Mouse (Mus musculus) megakaryocyte, embryonic 14.5 days (primary cell): Measurements from ENCODE around the gene Ngfr. TPM values are rescaled to one million over a fixed set of nuclear protein-coding genes. Genes with fewer than 3 reads are reported as not detected.

Experiments
- H3K27me3 ChIP-seq: replicated peaks from 2 replicates; pipeline ENCODE3; 2012; ENCODE audit warnings: inconsistent platforms
- H3K36me3 ChIP-seq: replicated peaks from 2 replicates; pipeline ENCODE3; 2012; ENCODE audit warnings: low read length, inconsistent platforms, mixed read lengths
- H3K4me1 ChIP-seq: 2 replicates; pipeline ENCODE4 v1.6.1; 2012; ENCODE audit warnings: inconsistent platforms
- H3K4me3 ChIP-seq: replicated peaks from 2 replicates; pipeline ENCODE3; 2012; ENCODE audit warnings: moderate library complexity, mild to moderate bottlenecking, inconsistent platforms
- H3K9me3 ChIP-seq: 2 replicates; pipeline ENCODE4 v1.6.1; 2012; ENCODE audit warnings: inconsistent platforms
- FLI1 ChIP-seq: IDR thresholded peaks from 2 replicates; pipeline ENCODE4 v1.6.1; 2012; ENCODE audit warnings: low read length, inconsistent platforms, mixed read lengths
- GATA1 ChIP-seq: IDR thresholded peaks from 3 replicates; pipeline ENCODE4 v1.6.1; 2012; ENCODE audit warnings: mixed read lengths, low read length, inconsistent platforms, borderline replicate concordance
- polyA plus RNA-seq: library from polyadenylated mRNA; stranded (reverse); fragments of >175 nt; gene quantifications from 2 replicates; pipeline ENCODE4 v1.2.3, GENCODE M21; 2012; ENCODE audit warnings: low replicate concordance; ENCODE audit not compliant: insufficient read depth

Gene Ngfr
- polyA plus RNA-seq, 1 experiment, result not detected

DNA sequence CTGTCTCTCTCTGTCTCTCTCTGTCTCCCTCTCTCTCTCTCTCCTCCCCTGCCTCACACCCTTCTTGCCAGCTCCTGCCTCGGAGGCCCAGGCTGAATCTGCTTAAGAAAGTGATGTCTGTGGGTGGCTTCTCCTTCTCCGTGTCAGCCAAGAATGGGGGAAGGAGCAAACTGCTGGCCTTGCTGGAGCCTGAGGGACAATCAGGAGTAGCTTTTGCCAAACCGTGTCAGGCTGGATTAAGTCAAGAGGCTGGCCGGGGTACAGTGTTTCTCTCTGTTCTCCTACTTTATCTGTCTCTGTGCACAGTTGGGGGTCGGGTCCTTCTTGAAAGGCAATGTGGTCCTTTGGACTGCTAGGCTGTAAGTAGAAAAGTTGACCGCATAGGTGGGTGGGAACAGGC lies 29.8 kb downstream of the Ngfr start:
- Histone ChIP-seq H3K9me3 (peaks cover 3% of the 10 kb centered on the region; the same call in 1 of the 2 replicates), H3K4me3 (no peak overlapping the region), H3K36me3 (no peaks in the 10 kb centered on the region), H3K27me3 (peaks cover 64% of the 10 kb centered on the region), H3K4me1 (0 out of 2 replicates have a peak, but pooled peaks cover 3% of the 10 kb centered on the region)
- TF ChIP-seq GATA1 (no peak), FLI1 (no peak)

- H3K27me3 ChIP-seq, result peaks cover 61% of the 10 kb centered on the region
- H3K36me3 ChIP-seq, result no peaks in the 10 kb centered on the region
- no peak for TF ChIP-seq GATA1
- no peak for TF ChIP-seq FLI1
These were observed 30.5 kb downstream of the Ngfr start for GRCm38 (mm10) chr11:95557032-95557431.

GRCm38 (mm10) chr11:95555279-95555678 lies 32.3 kb downstream of the Ngfr start:
- Histone ChIP-seq H3K9me3 (peaks cover 3% of the 10 kb centered on the region; the same call in 1 of the 2 replicates), H3K4me1 (0 out of 2 replicates have a peak, but pooled peaks cover 3% of the 10 kb centered on the region), H3K36me3 (no peaks in the 10 kb centered on the region), H3K27me3 (peaks cover 59% of the 10 kb centered on the region), H3K4me3 (no peak overlapping the region)
- TF ChIP-seq FLI1 (no peak), GATA1 (no peak)

More at GRCm38 (mm10) chr11:95557032-95557431, 30.5 kb downstream of the Ngfr start:
- 0 out of 2 replicates have a peak, but pooled peaks cover 3% of the 10 kb centered on the region for H3K4me1 ChIP-seq
- H3K9me3 ChIP-seq, result peaks cover 3% of the 10 kb centered on the region; the same call in 1 of the 2 replicates
- no peak overlapping the region for H3K4me3 ChIP-seq

DNA sequence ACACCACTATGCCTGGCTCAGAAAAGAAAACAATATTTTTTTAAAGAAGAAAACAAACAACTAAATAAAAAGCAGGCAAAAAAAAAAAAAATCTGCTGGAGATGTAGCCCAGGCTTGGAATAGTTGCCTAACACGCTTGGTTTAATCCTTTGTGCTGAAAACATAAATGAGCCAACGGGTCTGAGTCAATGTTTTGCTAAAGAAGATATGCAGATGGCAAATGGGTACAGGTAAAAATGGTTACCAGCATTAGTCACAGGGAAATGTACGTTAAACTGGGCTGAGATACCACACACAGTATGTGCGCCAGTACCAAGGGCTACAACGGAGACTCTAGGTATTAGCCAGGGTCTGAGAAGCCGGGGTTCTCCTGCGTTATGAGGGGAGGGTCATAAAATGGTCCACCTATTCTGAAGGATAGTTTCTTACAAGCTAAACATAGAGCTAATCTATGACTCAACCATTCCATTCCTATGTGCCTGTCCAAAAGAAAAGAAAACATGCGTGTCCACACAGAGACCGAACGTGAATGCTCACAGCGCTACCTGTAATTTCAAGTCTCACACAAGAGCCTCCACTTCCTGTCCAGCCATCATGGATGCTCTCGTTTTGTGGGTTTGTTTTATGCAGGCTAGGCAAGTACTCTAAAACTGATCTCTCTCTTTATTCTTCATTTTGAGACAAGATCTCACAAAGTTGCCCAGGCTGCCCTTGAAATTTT lies 37.1 kb downstream of the Ngfr start:
- Histone ChIP-seq H3K4me1 (no peaks in the 10 kb centered on the region), H3K4me3 (no peak overlapping the region), H3K9me3 (peaks cover 3% of the 10 kb centered on the region; the same call in 1 of the 2 replicates), H3K36me3 (no peaks in the 10 kb centered on the region), H3K27me3 (peaks cover 53% of the 10 kb centered on the region)
- TF ChIP-seq GATA1, result no peak

DNA sequence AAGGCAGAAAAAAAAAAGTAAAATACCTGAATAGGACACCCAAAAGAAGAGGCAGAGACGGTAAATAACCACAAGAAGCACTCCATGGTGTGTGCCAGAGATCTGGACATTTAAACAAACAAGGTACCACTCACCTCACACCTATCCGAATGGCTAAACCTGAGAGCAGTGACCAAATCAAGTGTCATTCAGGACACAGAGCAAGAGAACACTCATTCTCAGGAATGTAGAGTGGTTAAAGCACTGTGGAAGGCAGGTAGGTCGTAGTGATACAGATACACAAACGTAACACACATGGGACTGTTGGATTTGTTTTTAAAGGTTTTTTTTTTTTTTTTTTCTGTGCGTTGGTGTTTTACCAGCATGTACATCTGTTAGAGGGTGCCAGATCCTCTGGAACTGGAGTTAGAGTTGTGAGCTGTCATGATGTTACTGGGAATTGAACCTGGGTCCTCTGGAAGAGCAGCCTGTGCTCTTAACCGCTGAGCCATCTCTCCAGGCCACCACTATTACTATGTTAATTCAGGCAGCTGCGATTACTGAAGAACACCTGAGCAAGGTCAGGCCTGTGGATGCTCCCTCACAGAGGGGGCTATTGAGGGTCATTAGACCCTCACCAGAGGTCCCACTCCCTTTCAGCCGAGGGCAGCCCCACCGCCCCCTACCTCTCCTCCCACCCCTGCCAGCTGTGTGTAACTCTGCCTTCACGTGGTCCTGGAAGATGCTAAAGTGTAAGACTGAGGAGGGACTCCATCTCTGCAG lies 41.3 kb downstream of the Ngfr start:
- Histone ChIP-seq H3K4me1 (no peaks in the 10 kb centered on the region; the same call in 1 of the 2 replicates), H3K27me3 (peaks cover 76% of the 10 kb centered on the region), H3K4me3 (no peak overlapping the region), H3K9me3 (no peaks in the 10 kb centered on the region), H3K36me3 (no peaks in the 10 kb centered on the region)
- TF ChIP-seq FLI1 (no peak), GATA1 (no peak)

GRCm38 (mm10) chr11:95544546-95545327 lies 42.8 kb downstream of the Ngfr start:
- Histone ChIP-seq H3K4me1 (no peaks in the 10 kb centered on the region; the same call in 1 of the 2 replicates), H3K4me3 (no peak overlapping the region), H3K9me3 (no peaks in the 10 kb centered on the region), H3K36me3 (no peaks in the 10 kb centered on the region), H3K27me3 (peaks cover 82% of the 10 kb centered on the region)
- TF ChIP-seq FLI1 (no peak), GATA1 (no peak)

DNA sequence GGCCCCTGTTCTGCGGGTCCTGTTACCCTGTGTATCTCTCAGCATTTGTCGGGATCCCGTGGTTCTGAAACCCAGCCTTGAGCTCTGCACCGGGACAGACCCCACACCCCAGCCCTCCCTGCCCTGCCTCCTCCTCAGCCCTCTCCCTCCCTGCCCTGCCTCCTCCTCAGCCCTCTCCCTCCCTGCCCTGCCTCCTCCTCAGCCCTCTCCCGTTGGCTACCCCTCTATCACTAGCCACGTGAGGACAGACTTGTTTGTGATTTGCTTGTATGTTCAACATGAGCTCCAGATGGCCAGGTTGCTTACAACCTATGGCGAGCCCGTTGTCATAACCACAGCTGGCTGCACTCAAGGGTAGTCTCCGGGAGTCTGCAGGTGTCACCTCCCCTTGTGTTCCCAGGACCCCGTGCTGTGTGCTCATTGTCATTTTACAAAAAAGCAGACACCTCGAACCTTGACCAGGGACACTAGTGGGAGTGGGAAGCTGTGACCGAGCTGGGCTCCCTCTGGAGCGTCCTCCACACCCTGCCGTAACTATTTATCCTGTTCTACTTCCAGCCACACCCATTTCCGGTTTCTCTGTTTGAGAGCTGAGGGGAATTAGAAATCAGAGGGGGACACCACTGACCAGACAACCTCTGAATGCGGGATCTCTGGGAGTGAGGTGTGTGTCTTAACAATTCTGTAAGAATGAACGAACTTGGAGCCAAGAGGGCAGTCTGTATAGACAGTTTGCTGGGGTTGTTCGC lies 46.7 kb downstream of the Ngfr start:
- Histone ChIP-seq H3K36me3 (no peaks in the 10 kb centered on the region), H3K27me3 (peaks cover 90% of the 10 kb centered on the region), H3K4me1 (peaks cover 4% of the 10 kb centered on the region; the same call in 1 of the 2 replicates), H3K4me3 (no peak overlapping the region), H3K9me3 (no peaks in the 10 kb centered on the region)
- no peak for TF ChIP-seq FLI1
- no peak for TF ChIP-seq GATA1

DNA sequence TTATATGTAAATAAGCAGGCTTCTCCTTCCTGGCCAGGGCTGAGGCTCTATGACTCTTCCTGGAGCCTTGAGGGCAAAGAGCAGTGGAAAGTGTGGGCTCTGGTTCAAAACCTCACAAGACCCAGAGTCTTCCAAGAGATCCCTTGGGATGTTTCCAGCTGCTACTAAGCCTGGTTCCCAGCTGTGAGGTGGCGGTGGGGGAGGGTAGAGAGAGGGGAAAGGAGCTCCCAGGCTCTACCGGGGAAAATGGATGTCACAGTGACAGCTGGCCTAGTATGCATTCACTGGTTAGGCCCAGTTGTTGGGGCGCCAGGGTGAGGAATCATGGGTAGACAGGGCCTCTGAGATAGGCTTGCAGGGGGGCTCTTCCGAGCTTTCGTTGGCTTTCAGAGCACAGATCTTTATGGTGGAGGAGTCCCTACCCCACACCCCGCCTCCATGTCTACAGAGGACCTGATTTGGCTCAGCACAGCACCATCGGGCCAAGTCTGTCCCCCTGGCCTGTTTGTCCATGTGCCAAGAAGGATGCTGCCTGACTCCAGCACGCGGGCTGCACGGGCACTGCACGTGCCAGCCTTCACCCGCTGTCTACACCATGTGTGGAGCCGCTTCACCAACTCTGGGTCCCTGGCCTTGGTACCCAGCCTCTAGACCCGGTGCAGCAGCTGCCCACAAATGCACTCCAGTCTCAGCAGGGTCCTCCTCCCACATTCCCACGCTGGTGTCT lies 49.0 kb downstream of the Ngfr start:
- Histone ChIP-seq H3K27me3 (peaks cover 92% of the 10 kb centered on the region), H3K4me3 (no peak overlapping the region), H3K9me3 (no peaks in the 10 kb centered on the region), H3K4me1 (peaks cover 9% of the 10 kb centered on the region), H3K36me3 (no peaks in the 10 kb centered on the region)
- no peak for TF ChIP-seq GATA1
- TF ChIP-seq FLI1, result no peak
